Mouse (Mus musculus): ENCODE data around the gene Mical1. TPM values are rescaled to one million over a fixed set of nuclear protein-coding genes. Genes with fewer than 3 reads are reported as not detected.
"Not testable (repeated sequence)": the region's sequence is repeated elsewhere in the genome, so short reads cannot be mapped to it uniquely, and the experiment has no call there.

Mical1 gene
- polyA plus RNA-seq, 1 experiment, result 44.8 TPM

- peak overlapping the region; percentile 74 for H3K4me3 ChIP-seq (ENCODE audit: insufficient read depth, low read length)
- peaks cover 11% of the 10 kb centered on the region for H3K4me1 ChIP-seq (ENCODE audit: control insufficient read depth, insufficient read depth, low read length)
- H3K27ac ChIP-seq (ENCODE audit: insufficient read depth, low read depth, low read length), result no peak overlapping the region
- no peak for TF ChIP-seq POLR2A (IDR thresholded peaks at IDR 0.05; ENCODE audit: borderline replicate concordance, low read depth, low read length)
Measured at GRCm38 (mm10) chr10:41489294-41489693, 13.2 kb downstream of the Mical1 start.

GRCm38 (mm10) chr10:41489708-41490517, 13.8 kb downstream of the Mical1 start, which contains the start of the genes Smpd2 and Ppil6:
Gene Smpd2 (minus strand): TSS chr10:41490369.
Gene Ppil6 (plus strand): TSS chr10:41490439.
- TF ChIP-seq CTCF (IDR thresholded peaks at IDR 0.05; ENCODE audit: low read depth, low read length) (no peak), POLR2A (IDR thresholded peaks at IDR 0.05; ENCODE audit: borderline replicate concordance, low read depth, low read length) (peak; percentile 62)
- Histone ChIP-seq H3K4me3 (ENCODE audit: insufficient read depth, low read length) (peak within 1 kb of the TSS; percentile 74), H3K27ac (ENCODE audit: insufficient read depth, low read depth, low read length) (no peak within 1 kb of the TSS), H3K4me1 (ENCODE audit: control insufficient read depth, insufficient read depth, low read length) (peaks cover 11% of the 10 kb centered on the region)

- Histone ChIP-seq H3K4me1 (ENCODE audit: control insufficient read depth, insufficient read depth, low read length) (peaks cover 11% of the 10 kb centered on the region), H3K27ac (ENCODE audit: insufficient read depth, low read depth, low read length) (no peak overlapping the region), H3K4me3 (ENCODE audit: insufficient read depth, low read length) (peak overlapping the region; percentile 74)
- TF ChIP-seq CTCF (IDR thresholded peaks at IDR 0.05; ENCODE audit: low read depth, low read length) (no peak), POLR2A (IDR thresholded peaks at IDR 0.05; ENCODE audit: borderline replicate concordance, low read depth, low read length) (no peak)
Measured at GRCm38 (mm10) chr10:41490518-41490873, 14.4 kb downstream of the Mical1 start.

DNA sequence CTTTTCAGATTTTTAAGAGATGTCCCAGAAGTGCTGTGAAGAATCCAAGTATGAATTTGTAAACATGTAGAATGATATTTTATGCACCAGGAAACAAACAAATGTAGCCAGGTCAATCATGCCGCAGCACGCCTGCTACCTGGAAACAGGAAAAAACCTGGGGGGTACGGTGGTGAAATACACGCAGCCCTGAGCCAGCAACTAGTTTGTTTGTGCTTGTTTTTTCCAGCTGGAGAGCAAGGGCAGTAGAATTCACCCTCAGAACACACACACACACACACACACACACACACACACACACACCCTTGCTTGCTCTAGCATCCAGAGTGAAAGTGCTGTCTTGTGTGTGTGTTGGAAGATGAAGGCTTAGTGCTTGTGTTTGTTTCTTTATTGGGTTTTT, 15.0 kb downstream of the Mical1 start:
- Histone ChIP-seq H3K4me3 (ENCODE audit: insufficient read depth, low read length) (no peak overlapping the region), H3K27ac (ENCODE audit: insufficient read depth, low read depth, low read length) (no peak overlapping the region)
- no peak for TF ChIP-seq POLR2A (IDR thresholded peaks at IDR 0.05; ENCODE audit: borderline replicate concordance, low read depth, low read length)
- no peak for TF ChIP-seq CTCF (IDR thresholded peaks at IDR 0.05; ENCODE audit: low read depth, low read length)

DNA sequence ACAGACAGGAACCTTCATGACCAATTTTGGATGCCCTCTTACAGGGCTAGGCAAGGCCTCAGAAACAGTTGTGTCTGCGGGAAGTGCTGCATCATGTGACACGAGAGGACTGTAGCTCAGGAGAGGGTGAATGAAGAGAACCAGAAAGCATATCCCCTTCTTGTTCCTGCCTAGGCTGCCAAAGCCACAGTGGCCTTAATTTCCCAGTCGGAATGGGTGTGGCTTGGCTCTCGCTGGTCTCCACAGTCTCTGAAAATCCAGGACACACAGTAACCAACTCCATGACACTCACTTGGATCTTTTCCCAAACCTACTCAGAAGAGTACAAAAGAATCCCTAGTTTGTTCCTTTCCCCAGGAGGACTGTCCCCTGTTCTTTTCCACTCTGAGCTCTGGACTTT, 24.8 kb downstream of the Mical1 start:
- TF ChIP-seq POLR2A (IDR thresholded peaks at IDR 0.05; ENCODE audit: borderline replicate concordance, low read depth, low read length), result no peak
- TF ChIP-seq CTCF (IDR thresholded peaks at IDR 0.05; ENCODE audit: low read depth, low read length), result no peak
- no peaks in the 10 kb centered on the region for H3K4me1 ChIP-seq (ENCODE audit: control insufficient read depth, insufficient read depth, low read length)
- H3K27ac ChIP-seq (ENCODE audit: insufficient read depth, low read depth, low read length), result no peak overlapping the region
- H3K4me3 ChIP-seq (ENCODE audit: insufficient read depth, low read length), result no peak overlapping the region

More for the DNA sequence above, 15.0 kb downstream of the Mical1 start:
- peaks cover 11% of the 10 kb centered on the region for H3K4me1 ChIP-seq (ENCODE audit: control insufficient read depth, insufficient read depth, low read length)

DNA sequence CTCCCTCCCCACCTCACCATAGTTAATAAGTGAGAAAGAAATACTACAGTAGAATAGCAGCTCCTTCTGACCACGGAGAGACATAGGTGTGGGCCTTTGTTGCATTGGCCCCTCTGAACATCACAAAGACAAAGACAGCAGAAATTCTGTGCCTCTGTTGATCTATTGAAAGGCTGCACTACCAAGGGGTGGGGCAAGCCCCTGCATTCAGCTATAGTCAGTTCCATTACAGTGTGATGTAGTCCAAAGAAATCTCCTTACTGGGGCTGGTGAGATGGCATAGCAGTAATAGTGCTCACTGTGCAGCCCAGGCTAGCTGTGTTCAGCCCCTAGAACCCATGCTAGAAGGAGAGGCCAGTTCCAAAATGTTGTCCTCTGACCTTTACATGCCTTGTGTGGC, 28.9 kb downstream of the Mical1 start:
- Histone ChIP-seq H3K27ac (ENCODE audit: insufficient read depth, low read depth, low read length) (no peak overlapping the region), H3K4me1 (ENCODE audit: control insufficient read depth, insufficient read depth, low read length) (no peaks in the 10 kb centered on the region), H3K4me3 (ENCODE audit: insufficient read depth, low read length) (no peak overlapping the region)
- TF ChIP-seq CTCF (IDR thresholded peaks at IDR 0.05; ENCODE audit: low read depth, low read length), result no peak
- TF ChIP-seq POLR2A (IDR thresholded peaks at IDR 0.05; ENCODE audit: borderline replicate concordance, low read depth, low read length), result no peak

DNA sequence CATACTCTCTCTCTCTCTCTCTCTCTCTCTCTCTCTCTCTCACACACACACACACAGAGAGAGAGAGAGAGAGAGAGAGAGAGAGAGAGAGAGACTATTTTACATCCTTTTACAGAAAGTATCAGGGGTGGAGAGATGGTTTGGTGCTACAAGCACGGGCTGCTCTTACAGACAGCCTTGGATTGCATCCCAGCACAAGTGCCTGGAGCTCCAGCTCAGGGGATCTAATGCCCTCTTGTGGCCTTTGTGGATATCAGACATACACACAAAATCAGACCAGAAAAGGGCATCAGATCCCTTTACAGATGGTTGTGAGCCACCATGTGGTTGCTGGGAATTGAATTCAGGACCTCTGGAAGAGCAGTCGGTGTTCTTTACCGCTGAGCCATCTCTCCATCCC, 29.3 kb downstream of the Mical1 start:
- peak; percentile 50; the same call in 1 of the 2 replicates for TF ChIP-seq CTCF (IDR thresholded peaks at IDR 0.05; ENCODE audit: low read depth, low read length)
- H3K4me1 ChIP-seq (ENCODE audit: control insufficient read depth, insufficient read depth, low read length); H3K27ac ChIP-seq (ENCODE audit: insufficient read depth, low read depth, low read length); H3K4me3 ChIP-seq (ENCODE audit: insufficient read depth, low read length): not testable (repeated sequence)

- H3K4me1 ChIP-seq (ENCODE audit: control insufficient read depth, insufficient read depth, low read length), result no peaks in the 10 kb centered on the region
- TF ChIP-seq CTCF (IDR thresholded peaks at IDR 0.05; ENCODE audit: low read depth, low read length), result no peak
- no peak overlapping the region for H3K27ac ChIP-seq (ENCODE audit: insufficient read depth, low read depth, low read length)
- H3K4me3 ChIP-seq (ENCODE audit: insufficient read depth, low read length), result no peak overlapping the region
Measured at GRCm38 (mm10) chr10:41509160-41509559, 33.0 kb downstream of the Mical1 start.

DNA sequence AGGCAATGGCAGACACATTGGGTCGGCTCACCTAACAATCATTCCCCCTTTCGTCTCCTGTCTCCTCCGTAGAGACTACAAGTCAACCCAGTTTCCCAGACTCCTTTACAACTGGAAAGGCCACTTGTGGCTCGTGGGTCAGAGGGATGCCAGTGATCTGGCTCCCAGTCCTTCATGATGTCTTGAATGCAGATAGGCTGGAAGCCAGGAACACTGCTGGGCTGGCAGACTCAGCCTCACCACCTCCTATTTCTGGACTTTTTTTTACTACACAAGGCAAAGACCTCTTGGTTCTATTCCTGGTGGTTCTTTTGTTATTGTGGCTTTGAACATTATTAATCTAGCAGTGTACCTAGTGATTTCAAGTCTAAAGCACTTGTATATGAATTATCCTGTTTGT, 38.2 kb downstream of the Mical1 start:
- H3K4me1 ChIP-seq (ENCODE audit: control insufficient read depth, insufficient read depth, low read length), result peaks cover 10% of the 10 kb centered on the region; the same call in 1 of the 2 replicates
- H3K27ac ChIP-seq (ENCODE audit: insufficient read depth, low read depth, low read length), result no peak overlapping the region
- TF ChIP-seq POLR2A (IDR thresholded peaks at IDR 0.05; ENCODE audit: borderline replicate concordance, low read depth, low read length) (no peak), CTCF (IDR thresholded peaks at IDR 0.05; ENCODE audit: low read depth, low read length) (no peak)
- H3K4me3 ChIP-seq (ENCODE audit: insufficient read depth, low read length), result no peak overlapping the region

DNA sequence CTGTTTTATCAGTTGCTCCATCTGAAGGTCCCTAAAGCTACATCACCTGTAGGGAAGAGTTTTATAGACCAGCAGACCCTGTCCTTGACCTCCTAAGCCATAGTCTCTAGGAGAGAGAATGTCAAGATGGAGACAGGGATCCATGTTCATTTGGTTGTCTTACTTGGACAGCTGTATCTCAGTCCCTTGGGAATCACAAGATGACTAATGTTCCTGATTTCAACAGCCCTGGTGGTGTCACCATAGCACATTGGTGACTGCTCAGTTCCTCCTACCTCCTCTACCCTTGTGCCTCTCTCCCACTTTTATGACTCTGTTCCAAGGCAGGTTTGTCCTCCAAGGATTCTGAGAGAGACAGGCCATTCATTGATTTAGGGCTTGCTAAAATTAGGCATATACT, 38.8 kb downstream of the Mical1 start:
- TF ChIP-seq CTCF (IDR thresholded peaks at IDR 0.05; ENCODE audit: low read depth, low read length), result no peak
- no peak for TF ChIP-seq POLR2A (IDR thresholded peaks at IDR 0.05; ENCODE audit: borderline replicate concordance, low read depth, low read length)
- no peak overlapping the region for H3K27ac ChIP-seq (ENCODE audit: insufficient read depth, low read depth, low read length)
- no peak overlapping the region for H3K4me3 ChIP-seq (ENCODE audit: insufficient read depth, low read length)
- peaks cover 10% of the 10 kb centered on the region; the same call in 1 of the 2 replicates for H3K4me1 ChIP-seq (ENCODE audit: control insufficient read depth, insufficient read depth, low read length)

Measured in bone marrow macrophage, adult 2 months (primary cell).